Mouse (Mus musculus) kidney, adult 11 months (tissue): ENCODE measurements at regions not wholly inside any gene's neighbourhood (a gene's known extent, or its start where the extent isn't known, plus 50 kb on each side); places are given as distances from the start of the nearest gene placed in this dataset.

Experiments used
- DNase-seq: peaks from one replicate; pipeline ENCODE4 v3.0.0; 2022

- no peak for DNase-seq
These were observed 284.3 kb downstream of the Efnb2 start for GRCm38 (mm10) chr8:8376791-8377190.

- DNase-seq: no peak
These were observed 284.7 kb downstream of the Efnb2 start for GRCm38 (mm10) chr8:8376379-8376778.

GRCm38 (mm10) chr8:8367282-8367871 lies 293.7 kb downstream of the Efnb2 start:
- no peak for DNase-seq

GRCm38 (mm10) chr8:8361941-8362537 lies 299.0 kb downstream of the Efnb2 start:
- DNase-seq: no peak

GRCm38 (mm10) chr8:8360586-8360985 lies 300.5 kb downstream of the Efnb2 start:
- no peak for DNase-seq

GRCm38 (mm10) chr8:8354977-8355376 lies 306.1 kb downstream of the Efnb2 start:
- DNase-seq: no peak

- no peak for DNase-seq
These were observed 316.4 kb downstream of the Efnb2 start for GRCm38 (mm10) chr8:8344661-8345060.

- peak; percentile 12 for DNase-seq
These were observed 325.6 kb downstream of the Efnb2 start for GRCm38 (mm10) chr8:8335256-8335972.

- DNase-seq: peak; percentile 26
These were observed 326.5 kb downstream of the Efnb2 start for GRCm38 (mm10) chr8:8334515-8334914.

- peak; percentile 12 for DNase-seq
These were observed 329.8 kb downstream of the Efnb2 start for GRCm38 (mm10) chr8:8331249-8331648.

- DNase-seq: peak; percentile 12
These were observed 332.9 kb downstream of the Efnb2 start for GRCm38 (mm10) chr8:8328010-8328666.

- DNase-seq: no peak
These were observed 334.8 kb downstream of the Efnb2 start for GRCm38 (mm10) chr8:8326066-8326834.

GRCm38 (mm10) chr8:8325420-8325819 lies 335.6 kb downstream of the Efnb2 start:
- DNase-seq: no peak

GRCm38 (mm10) chr8:8324520-8324919 lies 336.5 kb downstream of the Efnb2 start:
- DNase-seq: no peak

GRCm38 (mm10) chr8:8308253-8308652 lies 352.8 kb downstream of the Efnb2 start:
- no peak for DNase-seq

- DNase-seq: no peak
These were observed 353.6 kb downstream of the Efnb2 start for GRCm38 (mm10) chr8:8307487-8307886.

- DNase-seq: no peak
These were observed 360.9 kb downstream of the Efnb2 start for GRCm38 (mm10) chr8:8299965-8300767.

GRCm38 (mm10) chr8:8292577-8293247 lies 368.3 kb downstream of the Efnb2 start:
- no peak for DNase-seq

GRCm38 (mm10) chr8:8285876-8286275 lies 375.2 kb downstream of the Efnb2 start:
- DNase-seq: no peak

- no peak for DNase-seq
These were observed 386.1 kb downstream of the Efnb2 start for GRCm38 (mm10) chr8:8274987-8275386.

- no peak for DNase-seq
These were observed 386.8 kb downstream of the Efnb2 start for GRCm38 (mm10) chr8:8274211-8274641.
